Mouse (Mus musculus) midbrain, embryonic 11.5 days (tissue): ENCODE data around the gene Msh5. TPM values are rescaled to one million over a fixed set of nuclear protein-coding genes. Genes with fewer than 3 reads are reported as not detected.

Experiments
- ATAC-seq: fragments of 200-750 bp; cut with Nextera tagmentation; 2 replicates; pipeline ENCODE4 v1.8.0; 2017; ENCODE audit warnings: moderate TSS enrichment, moderate library complexity; ENCODE audit not compliant: low FRiP score
- DNase-seq: peaks from one replicate; pipeline ENCODE4 v3.0.0; 2015; ENCODE audit warnings: low spot score; ENCODE audit errors: missing footprints
- H3K27ac ChIP-seq: fragments of 300-500 bp; sonication (generic); 2 replicates; pipeline ENCODE4 v1.5.1; 2014; ENCODE audit warnings: low read depth, low read length
- H3K27me3 ChIP-seq: fragments of 300-500 bp; sonication (generic); 2 replicates; pipeline ENCODE4 v1.6.1; 2014; ENCODE audit warnings: mild to moderate bottlenecking, low read length, moderate library complexity, mixed read lengths; ENCODE audit not compliant: control insufficient read depth, insufficient read depth
- H3K36me3 ChIP-seq: fragments of 300-500 bp; sonication (generic); 2 replicates; pipeline ENCODE4 v1.6.1; 2014; ENCODE audit warnings: mild to moderate bottlenecking, low read length, moderate library complexity, mixed read lengths; ENCODE audit not compliant: control insufficient read depth, insufficient read depth
- H3K4me1 ChIP-seq: fragments of 300-500 bp; sonication (generic); 2 replicates; pipeline ENCODE4 v1.6.1; 2014; ENCODE audit warnings: low read length; ENCODE audit not compliant: control insufficient read depth, insufficient read depth
- H3K4me2 ChIP-seq: fragments of 300-500 bp; sonication (generic); 2 replicates; pipeline ENCODE4 v1.6.1; 2014; ENCODE audit warnings: mild to moderate bottlenecking, moderate library complexity
- H3K4me3 ChIP-seq: fragments of 300-500 bp; sonication (generic); 2 replicates; pipeline ENCODE4 v1.5.1; 2014; ENCODE audit warnings: low read depth, low read length
- H3K9ac ChIP-seq: fragments of 300-500 bp; sonication (generic); 2 replicates; pipeline ENCODE4 v1.6.1; 2014; ENCODE audit warnings: low read length
- H3K9me3 ChIP-seq: fragments of 300-500 bp; sonication (generic); 2 replicates; pipeline ENCODE4 v1.6.1; 2016; ENCODE audit warnings: low read length; ENCODE audit not compliant: control insufficient read depth
- WGBS: fragments of 180-500 bp; shearing (Covaris S2); extraction: QIAGEN DNeasy Blood & Tissue Kit; methylation state at CpG from one replicate; pipeline ENCODE4 v1.1.7; 2014; 5-methylcytosine and 5-hydroxymethylcytosine counted together
- polyA plus RNA-seq: library from polyadenylated mRNA; unstranded; fragments of >200 nt; fragmentation: Nextera tagmentation; extraction: Ambion mirVana; gene quantifications from 2 replicates; pipeline ENCODE4 v1.2.1, GENCODE M21; 2014

Msh5 gene
- polyA plus RNA-seq, result 5.0 and 5.2 TPM in 2 replicates

GRCm38 (mm10) chr17:35046681-35047455 is at the start of gene Msh5:
Gene Msh5 (minus strand): TSS chr17:35046745.
- H3K36me3 ChIP-seq, result no peaks in the 10 kb centered on the region
- peak within 1 kb of the TSS; percentile 97 for H3K4me2 ChIP-seq
- peak; percentile 97 for ATAC-seq
- H3K27me3 ChIP-seq, result no peaks in the 10 kb centered on the region
- peak; percentile 100 for DNase-seq
- WGBS, result 3% methylated on average over 32 of the region's 33 CpGs
- H3K4me1 ChIP-seq, result peaks cover 46% of the 10 kb centered on the region
- H3K4me3 ChIP-seq, result peak within 1 kb of the TSS; percentile 45
- H3K9ac ChIP-seq, result peak within 1 kb of the TSS; percentile 90
- H3K9me3 ChIP-seq, result no peaks in the 10 kb centered on the region
- peak within 1 kb of the TSS; percentile 83 for H3K27ac ChIP-seq

GRCm38 (mm10) chr17:35094475-35095365 is 48.2 kb upstream of the Msh5 start:
- Histone ChIP-seq H3K4me1 (peaks cover 5% of the 10 kb centered on the region), H3K36me3 (peaks cover 5% of the 10 kb centered on the region; the same call in 1 of the 2 replicates), H3K27ac (no peak overlapping the region), H3K4me3 (no peak overlapping the region), H3K9me3 (no peaks in the 10 kb centered on the region), H3K27me3 (no peaks in the 10 kb centered on the region), H3K9ac (no peak overlapping the region), H3K4me2 (no peak overlapping the region)
- DNase-seq, result no peak
- 91% methylated on average over 15 of the region's 15 CpGs for WGBS
- no peak for ATAC-seq

- Histone ChIP-seq H3K9ac (no peak overlapping the region), H3K4me3 (no peak overlapping the region), H3K36me3 (peaks cover 5% of the 10 kb centered on the region; the same call in 1 of the 2 replicates), H3K4me1 (peaks cover 5% of the 10 kb centered on the region), H3K9me3 (no peaks in the 10 kb centered on the region), H3K27me3 (no peaks in the 10 kb centered on the region), H3K27ac (no peak overlapping the region), H3K4me2 (no peak overlapping the region)
- no peak for ATAC-seq
- DNase-seq, result no peak
- 88% methylated on average over 14 of the region's 14 CpGs for WGBS
Observed at GRCm38 (mm10) chr17:35092403-35093198, 46.1 kb upstream of the Msh5 start.

- Histone ChIP-seq H3K9ac (peak overlapping the region; percentile 92; the same call in 1 of the 2 replicates), H3K27me3 (no peaks in the 10 kb centered on the region), H3K36me3 (peaks cover 2% of the 10 kb centered on the region; the same call in 1 of the 2 replicates), H3K4me2 (peak overlapping the region; percentile 47), H3K9me3 (no peaks in the 10 kb centered on the region), H3K4me3 (peak overlapping the region; percentile 60), H3K27ac (no peak overlapping the region), H3K4me1 (peaks cover 5% of the 10 kb centered on the region)
- DNase-seq (no peak), ATAC-seq (no peak)
- WGBS, result 82% methylated on average over 8 of the region's 8 CpGs
Observed at GRCm38 (mm10) chr17:35090166-35090932, 43.8 kb upstream of the Msh5 start.

GRCm38 (mm10) chr17:35088825-35089644 is 42.5 kb upstream of the Msh5 start, which contains the start of gene Abhd16a:
Gene Abhd16a (plus strand): TSS chr17:35089263.
- Histone ChIP-seq H3K4me1 (peaks cover 5% of the 10 kb centered on the region), H3K27ac (peak within 1 kb of the TSS; percentile 94), H3K9ac (peak within 1 kb of the TSS; percentile 92), H3K4me2 (peak within 1 kb of the TSS; percentile 47), H3K9me3 (no peaks in the 10 kb centered on the region), H3K27me3 (no peaks in the 10 kb centered on the region), H3K4me3 (peak within 1 kb of the TSS; percentile 60), H3K36me3 (peaks cover 2% of the 10 kb centered on the region; the same call in 1 of the 2 replicates)
- WGBS, result 4% methylated on average over 65 of the region's 67 CpGs
- DNase-seq (peak; percentile 99), ATAC-seq (peak; percentile 98)

GRCm38 (mm10) chr17:35088151-35088550 is 41.6 kb upstream of the Msh5 start:
- no peak overlapping the region for H3K4me3 ChIP-seq
- peaks cover 5% of the 10 kb centered on the region for H3K4me1 ChIP-seq
- no peaks in the 10 kb centered on the region for H3K36me3 ChIP-seq
- H3K9ac ChIP-seq, result no peak overlapping the region
- no peak overlapping the region for H3K4me2 ChIP-seq
- no peak for ATAC-seq
- no peaks in the 10 kb centered on the region for H3K27me3 ChIP-seq
- H3K9me3 ChIP-seq, result no peaks in the 10 kb centered on the region
- 57% methylated on average over 2 of the region's 2 CpGs for WGBS
- H3K27ac ChIP-seq, result no peak overlapping the region
- DNase-seq, result no peak

GRCm38 (mm10) chr17:35085208-35085865 is 38.8 kb upstream of the Msh5 start, which contains the start of gene Ly6g6f:
Gene Ly6g6f (minus strand): TSS chr17:35085610.
- Histone ChIP-seq H3K4me3 (no peak within 1 kb of the TSS), H3K9me3 (no peaks in the 10 kb centered on the region), H3K27ac (no peak within 1 kb of the TSS), H3K36me3 (no peaks in the 10 kb centered on the region), H3K4me1 (peaks cover 5% of the 10 kb centered on the region), H3K27me3 (no peaks in the 10 kb centered on the region), H3K4me2 (no peak within 1 kb of the TSS), H3K9ac (no peak within 1 kb of the TSS)
- WGBS, result 81% methylated on average over 7 of the region's 7 CpGs
- no peak for DNase-seq
- no peak for ATAC-seq
